Mouse (Mus musculus): Measurements from ENCODE around the gene Esrp2.
A peak's percentile ranks its signal among the peaks of the same experiment; 100 is the strongest.

Esrp2 gene

DNA sequence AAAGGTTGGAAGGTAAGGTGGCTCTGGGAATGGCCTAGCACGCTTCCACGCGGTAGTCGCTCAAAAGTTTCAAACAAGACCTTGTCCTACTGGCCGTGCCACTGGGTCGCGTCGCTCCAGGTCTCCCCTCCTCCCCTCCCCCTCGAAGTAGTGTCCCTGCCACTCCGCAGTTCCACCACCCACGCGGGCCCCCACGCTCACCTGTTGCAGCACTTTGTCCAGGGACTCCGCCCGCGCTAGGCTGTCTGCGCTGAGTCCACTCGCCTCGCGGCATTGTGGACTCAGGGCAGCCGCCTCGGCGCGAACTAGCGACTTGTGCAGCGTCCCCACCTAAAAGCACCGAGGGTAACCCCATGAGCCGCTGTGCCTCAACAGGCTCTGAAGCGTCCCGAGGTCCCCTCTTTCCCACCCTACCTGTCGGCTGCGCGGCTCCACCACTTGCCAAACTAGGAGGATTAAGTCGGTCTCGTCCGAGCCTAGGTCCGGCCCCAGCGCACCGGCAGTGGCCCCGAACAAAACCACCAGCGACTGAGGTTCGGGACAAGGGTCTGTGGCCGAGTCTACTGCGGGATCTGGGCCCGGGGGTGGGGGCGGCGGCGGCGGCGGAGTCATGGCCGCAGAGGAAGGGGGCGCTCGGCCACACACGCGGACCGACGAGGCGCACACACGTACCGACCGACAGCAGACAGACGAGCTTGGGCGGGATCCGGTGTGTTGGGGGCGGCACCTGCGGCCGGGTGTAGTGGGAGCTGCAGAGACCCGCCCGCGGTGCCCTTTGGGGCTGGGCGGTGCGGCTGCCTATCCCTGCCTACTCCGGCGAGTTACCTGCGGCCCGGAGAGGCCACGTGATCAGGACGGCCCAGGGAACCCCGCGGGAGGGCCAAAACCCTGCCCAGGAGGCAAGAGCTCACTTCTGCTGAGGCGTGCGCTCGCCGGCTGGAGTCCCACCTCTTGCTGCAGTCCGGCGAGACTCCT lies at the start of gene Esrp2:
TSS of gene Esrp2 (minus strand) at position 819 of the 975 bp plus-strand sequence.
- no peak for DNase-seq (ENCODE audit: low read depth, low spot score)

DNA sequence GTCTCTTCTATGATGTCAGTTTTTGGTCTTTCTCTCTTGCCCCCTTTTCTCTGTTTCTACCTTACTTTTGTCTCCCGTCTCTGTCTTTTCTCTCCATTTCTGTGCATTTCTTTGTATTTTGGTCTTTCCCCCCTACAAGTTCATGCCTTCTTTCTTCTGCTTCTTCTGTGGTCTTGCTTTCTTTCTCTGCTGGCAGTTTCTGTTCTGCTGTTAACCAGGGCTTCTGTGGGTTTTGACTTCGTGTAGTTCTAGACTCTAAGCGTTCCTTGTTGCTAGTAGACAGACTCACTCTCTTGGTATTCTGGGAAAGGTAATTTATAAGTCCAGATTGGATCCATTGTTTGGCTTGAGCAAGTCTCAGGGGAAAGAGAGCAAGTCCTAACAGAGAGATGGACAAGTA lies 49.6 kb upstream of the Esrp2 start:
- no peak for DNase-seq (ENCODE audit: low read depth, low spot score)

DNA sequence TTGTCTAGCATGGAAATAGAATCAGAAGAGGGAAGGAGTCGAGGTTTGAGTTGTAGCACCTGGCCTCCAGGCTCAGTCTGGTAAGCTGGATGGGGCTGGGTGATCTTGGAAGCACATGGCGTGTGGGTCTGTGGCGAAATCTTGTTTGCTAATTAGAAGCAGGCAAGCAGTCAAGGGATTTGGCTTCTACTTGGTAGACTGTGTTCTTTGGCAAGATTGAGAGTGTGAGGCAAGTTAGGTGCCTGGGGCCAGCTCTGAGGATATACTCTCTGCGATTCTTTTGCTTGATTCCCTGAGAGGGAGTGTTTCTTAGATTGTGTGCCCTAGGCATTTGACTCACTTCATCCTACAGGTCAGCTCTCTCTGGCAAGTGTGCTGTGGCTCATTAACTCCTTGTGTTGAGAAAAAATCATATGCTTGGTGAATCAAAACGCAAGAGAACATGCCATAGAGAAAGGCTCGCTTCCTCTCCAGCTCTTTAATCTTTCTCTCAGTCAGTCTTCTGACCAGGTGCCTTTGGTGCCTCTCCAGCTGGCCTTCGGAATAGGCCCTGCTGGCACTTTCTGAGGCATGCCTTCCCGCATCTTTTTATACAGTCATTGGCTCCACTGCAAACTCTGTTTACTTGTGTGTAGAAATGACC lies 49.0 kb upstream of the Esrp2 start:
- DNase-seq (ENCODE audit: low read depth, low spot score), result no peak

DNA sequence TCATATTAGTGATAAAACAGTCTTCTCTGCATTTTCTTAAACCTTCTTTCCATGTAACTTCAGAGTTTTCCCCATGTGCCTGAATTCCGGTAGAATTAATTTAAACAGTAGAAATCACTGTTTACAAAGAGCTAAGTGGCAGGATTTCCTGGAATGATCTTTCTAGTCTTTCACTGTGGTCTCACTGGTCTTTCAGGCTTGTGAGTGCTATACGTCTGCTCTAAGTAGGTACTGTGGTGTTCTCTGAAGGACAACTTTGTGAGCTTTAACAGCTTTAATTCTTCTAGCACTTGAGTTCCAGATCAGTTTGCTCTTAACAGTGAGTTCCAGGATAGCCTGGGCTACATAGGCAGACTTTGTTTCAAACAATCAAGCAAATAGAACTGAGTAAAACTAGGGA lies 41.7 kb upstream of the Esrp2 start:
- no peak for DNase-seq (ENCODE audit: low read depth, low spot score)

DNA sequence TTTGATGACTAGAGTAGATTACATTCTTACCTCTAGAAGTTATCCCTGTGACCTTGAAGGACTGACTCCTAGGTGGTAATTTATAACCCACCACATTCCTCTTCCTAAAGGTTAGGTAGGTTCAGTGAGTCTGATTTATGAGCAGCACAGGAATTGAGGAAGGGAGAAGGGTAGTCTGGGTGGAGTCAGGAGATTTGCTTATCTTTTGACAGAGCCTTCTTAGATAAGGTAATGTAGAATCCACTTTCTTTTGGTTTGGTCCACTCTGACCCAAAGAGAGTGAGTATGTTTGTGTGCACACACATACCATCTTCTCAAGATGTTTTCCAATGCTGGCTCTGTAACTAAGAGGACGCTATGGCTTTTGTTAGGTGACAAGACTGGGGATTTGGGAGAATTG lies 40.8 kb upstream of the Esrp2 start:
- no peak for DNase-seq (ENCODE audit: low read depth, low spot score)

GRCm38 (mm10) chr8:106176891-106177290 lies 40.1 kb upstream of the Esrp2 start:
- DNase-seq (ENCODE audit: low read depth, low spot score), result no peak

- no peak for DNase-seq (ENCODE audit: low read depth, low spot score)
Observed at GRCm38 (mm10) chr8:106173566-106173965, 36.8 kb upstream of the Esrp2 start.

DNA sequence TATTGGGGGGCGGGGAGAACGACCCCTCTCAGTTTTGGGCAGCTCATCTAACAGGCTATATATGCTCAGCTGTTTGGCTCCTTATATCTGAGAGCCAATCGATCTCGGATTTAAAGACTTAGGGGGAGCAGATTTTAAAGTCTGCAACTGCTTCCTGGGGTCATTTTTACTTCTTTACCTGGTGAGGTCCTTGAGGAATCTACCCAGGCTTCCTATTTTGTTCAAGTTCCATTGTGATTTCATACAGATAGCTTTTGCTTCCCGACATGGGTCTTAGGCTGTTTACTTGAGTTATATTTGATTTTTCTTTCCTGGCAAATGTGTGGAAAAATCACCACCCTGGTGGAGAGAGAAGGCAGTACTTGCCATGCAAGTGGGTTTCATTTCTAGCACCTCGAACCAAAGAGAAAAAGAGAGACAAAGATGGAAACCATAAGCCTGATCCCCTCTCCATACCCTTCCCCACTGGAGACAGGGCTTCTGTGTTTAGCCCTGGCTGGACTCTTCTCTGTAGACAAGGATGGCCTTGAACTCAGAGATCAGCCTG lies 33.2 kb upstream of the Esrp2 start:
- DNase-seq (ENCODE audit: low read depth, low spot score), result no peak

DNA sequence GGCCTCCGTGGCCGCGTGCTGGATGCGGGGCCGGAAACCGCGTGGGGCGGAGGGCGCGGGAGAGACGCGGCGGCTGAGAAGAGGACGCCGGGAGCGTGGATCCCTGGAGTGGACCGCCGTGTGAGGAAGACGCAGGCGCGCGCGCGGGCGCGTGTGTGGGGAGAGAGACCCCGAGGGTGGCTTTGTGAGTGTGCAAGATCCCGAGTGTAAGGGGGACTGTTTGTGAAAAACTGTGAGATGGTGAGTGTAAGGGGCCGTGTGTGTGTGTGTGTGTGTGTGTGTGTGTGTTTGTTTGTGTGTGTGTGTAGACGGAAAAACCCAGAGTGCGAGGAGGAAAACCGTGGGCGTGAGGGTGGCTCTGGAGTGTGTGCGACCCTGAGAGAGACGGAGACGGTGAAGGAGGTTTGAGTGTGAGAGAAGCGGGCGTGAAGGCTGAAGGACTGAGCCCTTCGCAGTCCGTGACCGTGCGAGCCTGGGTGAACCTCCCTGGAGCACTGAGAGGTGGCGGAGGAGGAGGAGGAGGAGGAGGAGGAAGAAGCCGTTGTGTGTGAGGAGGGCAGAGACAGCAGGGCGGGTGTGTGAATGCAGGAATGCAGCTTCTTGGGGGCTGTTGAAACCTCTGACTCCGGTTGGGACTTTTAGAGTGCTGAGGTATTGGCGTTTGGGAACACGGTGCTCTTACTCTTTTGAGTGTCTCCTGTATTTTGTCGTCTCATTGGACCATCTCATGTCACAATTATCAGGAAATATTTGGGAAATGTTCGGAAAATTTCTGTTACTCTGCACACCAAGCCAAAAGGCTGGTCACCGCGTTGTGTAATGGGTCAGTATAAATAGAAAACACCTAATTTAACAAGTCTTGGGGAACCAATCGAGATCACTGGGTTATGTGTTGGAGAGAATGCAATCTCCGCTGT lies 32.5 kb upstream of the Esrp2 start:
- peak; percentile 46 for DNase-seq (ENCODE audit: low read depth, low spot score)

DNA sequence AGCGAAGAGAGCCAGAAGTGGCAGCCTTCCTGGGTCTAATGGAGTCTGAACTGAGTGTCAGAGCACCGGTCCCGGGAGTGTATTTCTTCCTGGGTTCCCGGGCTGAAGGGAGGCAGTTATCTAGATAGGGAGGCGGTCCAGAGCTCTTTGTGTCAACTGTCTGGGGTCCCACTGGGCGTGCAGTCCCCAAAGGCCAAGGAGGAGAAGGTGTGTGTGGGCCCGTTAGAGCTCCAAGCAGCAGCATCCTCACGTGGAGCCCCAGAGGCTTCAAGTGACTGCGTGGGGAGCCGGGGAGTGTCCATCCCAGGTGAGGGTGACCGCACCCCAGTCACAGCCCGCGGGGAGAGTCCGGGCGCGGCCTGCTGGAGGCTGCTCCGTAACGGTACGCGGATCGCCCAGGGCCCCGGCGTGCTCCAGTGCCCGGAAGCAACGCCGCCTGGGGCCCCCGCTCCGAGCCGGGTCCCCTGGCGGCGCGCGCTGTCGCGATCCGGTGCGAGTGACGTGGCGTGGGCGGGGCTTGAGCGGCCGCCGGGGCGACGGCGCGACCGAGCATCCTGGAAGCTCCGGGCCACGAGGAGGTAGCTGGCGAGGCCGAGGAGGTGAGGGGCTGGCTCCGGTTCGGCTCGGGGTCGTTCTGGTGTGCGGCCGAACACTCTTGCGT lies 31.7 kb upstream of the Esrp2 start, which contains the start of gene Slc7a6:
TSS of gene Slc7a6 (plus strand) at position 502 of the 661 bp plus-strand sequence.
- DNase-seq (ENCODE audit: low read depth, low spot score), result peak; percentile 66

DNA sequence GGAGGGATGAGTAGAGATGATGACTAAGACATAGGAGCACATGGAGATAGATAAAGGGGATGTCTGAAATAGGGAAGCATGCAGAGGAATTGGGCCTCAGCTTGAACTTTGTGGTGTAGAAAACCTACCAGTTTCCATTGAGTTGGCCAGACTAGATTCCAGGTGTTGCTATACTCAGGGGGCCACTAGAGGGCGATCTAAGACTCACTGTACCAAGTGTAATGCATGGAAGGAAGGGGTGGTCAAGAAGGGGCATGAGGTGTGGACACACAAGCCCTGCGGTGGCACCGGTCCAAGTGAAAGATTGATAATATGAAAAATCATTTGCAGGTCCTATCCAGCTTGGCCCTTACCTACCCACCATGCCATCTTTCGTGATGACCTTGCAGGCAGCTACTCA lies 28.7 kb upstream of the Esrp2 start:
- peak; percentile 50 for DNase-seq (ENCODE audit: low read depth, low spot score)

DNA sequence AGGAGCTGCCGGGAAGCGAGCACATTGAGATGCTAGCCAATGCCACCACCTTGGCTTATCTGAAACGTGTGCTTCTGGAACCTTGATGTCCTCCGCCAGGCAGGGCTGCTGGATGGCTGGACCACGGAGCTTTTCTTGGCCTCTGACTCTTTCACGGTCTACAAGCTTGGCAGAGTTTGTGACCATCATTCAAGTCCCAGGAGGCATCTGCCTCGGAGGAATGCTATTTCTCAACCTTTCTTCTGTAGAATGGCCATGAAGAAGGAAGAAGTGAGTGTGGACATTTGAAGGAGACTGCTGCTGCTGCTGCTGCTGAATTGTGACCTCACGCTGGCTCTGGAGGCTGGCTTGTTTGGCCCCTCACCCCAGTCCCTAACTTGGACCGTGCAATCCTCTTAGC lies 26.5 kb upstream of the Esrp2 start:
- DNase-seq (ENCODE audit: low read depth, low spot score), result no peak

- no peak for DNase-seq (ENCODE audit: low read depth, low spot score)
Observed at GRCm38 (mm10) chr8:106159876-106160275, 23.1 kb upstream of the Esrp2 start.

GRCm38 (mm10) chr8:106158381-106158780 lies 21.6 kb upstream of the Esrp2 start:
- DNase-seq (ENCODE audit: low read depth, low spot score), result no peak

- no peak for DNase-seq (ENCODE audit: low read depth, low spot score)
Observed at GRCm38 (mm10) chr8:106157419-106157818, 20.6 kb upstream of the Esrp2 start.

DNA sequence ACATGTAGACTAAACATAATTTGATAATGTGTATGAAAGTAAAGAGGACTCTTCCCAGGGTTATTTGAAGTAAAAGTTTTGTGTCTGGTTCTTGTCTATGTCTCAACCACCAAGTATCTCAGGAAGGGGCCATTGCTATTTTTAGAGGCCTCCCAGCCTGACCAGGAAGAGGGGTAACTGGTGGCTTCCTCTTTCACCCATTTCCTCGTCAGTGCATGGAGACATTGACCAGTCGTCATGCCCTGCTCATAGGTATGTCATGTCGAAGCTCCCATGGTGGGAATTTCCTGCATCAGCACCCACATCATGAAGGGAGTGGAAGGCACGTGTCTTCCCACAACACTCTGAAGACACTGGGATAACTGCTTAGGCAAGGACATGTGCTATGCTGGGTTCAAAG lies 16.1 kb upstream of the Esrp2 start:
- DNase-seq (ENCODE audit: low read depth, low spot score), result no peak

GRCm38 (mm10) chr8:106151041-106151440 lies 14.3 kb upstream of the Esrp2 start:
- no peak for DNase-seq (ENCODE audit: low read depth, low spot score)

GRCm38 (mm10) chr8:106150653-106151000 lies 13.9 kb upstream of the Esrp2 start:
- no peak for DNase-seq (ENCODE audit: low read depth, low spot score)

GRCm38 (mm10) chr8:106149801-106150652 lies 13.3 kb upstream of the Esrp2 start, which contains the start of gene Pla2g15:
TSS of gene Pla2g15 (plus strand) at chr8:106150399.
- DNase-seq (ENCODE audit: low read depth, low spot score), result peak; percentile 84

DNA sequence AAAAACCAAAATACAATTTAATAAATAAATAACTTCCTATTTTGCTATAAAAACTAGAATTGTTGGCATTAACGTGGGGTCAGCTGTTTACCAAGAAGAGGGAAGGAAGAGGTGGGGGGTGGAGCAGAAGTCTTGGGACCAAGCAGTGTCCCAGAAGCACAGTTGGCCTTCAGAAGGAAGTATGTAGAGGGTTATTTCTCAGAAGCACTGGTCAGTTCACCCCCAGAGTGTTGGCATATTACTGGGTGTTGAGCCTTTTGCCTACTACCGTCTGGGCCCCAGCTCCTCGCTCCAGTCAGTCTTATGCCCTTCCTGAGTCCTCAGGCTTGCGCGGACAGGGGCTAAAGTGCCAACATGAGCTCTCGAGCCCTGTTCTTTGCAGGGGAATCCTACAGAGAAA lies 12.3 kb upstream of the Esrp2 start:
- no peak for DNase-seq (ENCODE audit: low read depth, low spot score)

All from embryo, embryonic 11.5 days (tissue).